Mouse (Mus musculus) layer of hippocampus, postnatal 10 days (tissue): Measurements from ENCODE around the gene Prl2c1. TPM values are rescaled to one million over a fixed set of nuclear protein-coding genes. Genes with fewer than 3 reads are reported as not detected.
"Not testable (repeated sequence)": the region's sequence is repeated elsewhere in the genome, so short reads cannot be mapped to it uniquely, and the experiment has no call there.

Experiments used
- DNase-seq, 2 experiments: peaks; one replicate each; pipeline ENCODE4 v3.0.0; 2021; ENCODE audit warnings: low spot score in 2 of 2
- long read RNA-seq: library from polyadenylated mRNA; stranded (forward); transcript quantifications from one replicate; pipeline ENCODE4 v2.0.0, GENCODE M21; 2023
- total RNA-seq, 2 experiments: library from RNA; stranded (reverse); gene quantifications; 2 replicates each; pipeline ENCODE4 v1.2.3; 2021

Gene Prl2c1
- total RNA-seq = not detected
- long read RNA-seq = 0 reads

DNA sequence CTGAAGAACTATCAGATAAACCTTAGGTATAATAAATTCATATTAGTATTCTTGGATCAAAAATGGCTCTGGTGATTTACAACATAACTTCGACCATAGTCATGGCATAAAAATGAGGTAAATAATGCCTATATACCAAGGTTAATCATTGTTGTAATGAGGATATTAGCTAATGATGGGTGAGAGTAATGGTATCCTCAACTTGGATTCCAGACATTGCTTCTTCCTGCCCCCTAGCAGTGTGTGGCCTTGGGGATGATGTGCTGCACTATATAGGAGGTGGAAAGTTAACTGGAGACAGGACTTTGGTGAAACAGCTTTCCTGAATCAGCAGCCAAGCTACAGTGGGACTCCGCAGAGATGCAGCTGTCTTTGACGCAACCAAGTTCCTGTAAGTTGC, at the start of gene Prl2c1:
Prl2c1 (plus strand) TSS at position 301 of the 400 bp plus-strand sequence.
- no peak for DNase-seq

DNA sequence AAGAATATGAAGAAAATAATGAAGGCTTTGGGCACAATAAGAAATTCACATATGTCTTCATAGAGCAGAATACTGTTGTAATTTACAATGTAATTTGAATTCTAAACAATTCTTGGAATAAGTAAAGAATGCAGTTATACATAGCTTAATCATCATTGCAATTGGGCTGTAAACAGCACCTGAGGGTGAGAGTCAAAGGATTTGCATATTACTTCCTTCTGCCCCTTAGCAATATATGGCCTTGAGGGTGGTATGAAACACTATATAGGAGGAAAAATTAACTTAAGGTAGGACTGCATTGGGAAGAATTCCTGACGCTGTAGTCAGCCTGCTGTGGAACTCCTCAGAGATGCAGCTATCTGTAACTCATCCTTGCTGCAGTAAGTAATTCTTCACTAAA, 47.8 kb upstream of the Prl2c1 start, which contains the start of gene Prl2a1:
Prl2a1 (plus strand) TSS at position 301 of the 400 bp plus-strand sequence.
- no peak for DNase-seq

DNA sequence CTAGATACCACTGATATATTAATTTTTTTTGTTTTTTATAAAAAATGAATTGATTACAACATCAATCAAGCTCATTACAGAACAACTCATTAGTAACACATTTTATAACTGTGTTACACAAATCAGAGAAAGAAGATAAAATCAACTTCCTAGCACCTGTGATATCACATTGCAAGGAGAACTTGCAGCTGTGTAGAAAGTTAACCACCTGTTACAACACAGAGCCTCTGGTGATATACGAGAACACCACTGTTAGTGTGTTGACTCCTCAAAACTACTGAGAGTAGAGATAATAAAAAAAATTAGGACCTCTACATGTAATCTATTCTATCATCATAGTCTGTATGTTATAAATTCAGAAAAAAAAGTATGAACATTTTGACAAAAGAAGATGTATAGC, 46.4 kb upstream of the Prl2c1 start:
- DNase-seq = no peak

DNA sequence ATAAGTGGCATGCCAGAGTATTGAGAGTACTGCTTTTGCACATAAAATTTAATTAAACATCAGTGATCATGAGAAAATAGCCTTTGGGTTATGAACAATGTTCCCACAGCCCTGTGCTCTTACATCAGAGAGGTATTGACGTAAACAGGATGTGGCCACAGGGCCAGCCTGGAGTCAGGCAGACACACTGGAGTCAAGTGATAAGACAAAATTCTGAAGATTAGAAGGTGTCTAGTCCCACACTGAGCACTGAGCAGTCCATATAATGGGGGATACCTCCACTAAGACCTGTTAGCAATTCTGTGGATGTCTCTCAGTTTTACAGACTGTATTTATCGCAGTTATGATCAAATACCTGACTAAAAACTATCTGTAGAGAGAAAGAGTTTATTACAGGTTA, 55.1 kb downstream of the Prl2c1 start:
- not testable (repeated sequence) for DNase-seq

Other genes starting within 250 kb of the Prl2c1 start
- gene Prl7b1, start 238.8 kb upstream of the Prl2c1 start, total RNA-seq = not detected
- not detected for gene Prl7a1, start 206.8 kb upstream of the Prl2c1 start, total RNA-seq
- not detected for gene Prl7a2, start 181.3 kb upstream of the Prl2c1 start, total RNA-seq
- not detected for gene Prl7d1, start 132.6 kb upstream of the Prl2c1 start, total RNA-seq
- not detected for gene Prl7c1, start 68.5 kb upstream of the Prl2c1 start, total RNA-seq
- not detected for gene Prl2a1, start 47.7 kb upstream of the Prl2c1 start, total RNA-seq
- not detected for gene Prl4a1, start 166.9 kb downstream of the Prl2c1 start, total RNA-seq